Mouse (Mus musculus) urinary bladder, postnatal 25 days (tissue): Measurements from ENCODE around the gene Mrpl4.
"Not testable (repeated sequence)": the region's sequence is repeated elsewhere in the genome, so short reads cannot be mapped to it uniquely, and the experiment has no call there.

Experiments
- DNase-seq: peaks from one replicate; pipeline ENCODE4 v3.0.0; 2022; ENCODE audit warnings: low spot score

The Mrpl4 gene

GRCm38 (mm10) chr9:20986952-20987686, 15.4 kb upstream of the Mrpl4 start:
- DNase-seq: peak; percentile 32

- no peak for DNase-seq
These were observed 14.6 kb upstream of the Mrpl4 start for GRCm38 (mm10) chr9:20987953-20988352.

DNA sequence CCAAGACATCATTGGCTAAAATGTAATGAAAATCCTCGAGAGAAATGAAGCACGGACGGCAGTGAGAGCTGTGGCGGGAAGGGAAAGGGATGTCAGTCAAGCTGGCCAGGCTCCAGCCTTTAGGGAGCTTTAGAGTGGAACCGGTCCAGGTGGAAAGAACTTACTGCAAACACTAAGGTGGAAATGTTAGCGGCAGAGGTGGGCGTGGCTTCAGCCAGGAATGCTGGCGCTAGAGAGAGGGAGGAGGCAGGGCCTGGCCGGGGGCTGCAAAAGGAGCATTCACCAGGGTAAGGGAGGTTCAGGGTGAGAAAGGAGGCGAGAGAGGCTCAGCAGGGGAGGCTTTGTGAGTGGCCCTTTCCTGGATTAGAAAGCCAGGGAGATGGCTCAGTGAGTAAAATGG, 11.7 kb upstream of the Mrpl4 start:
- DNase-seq: peak; percentile 26

GRCm38 (mm10) chr9:20991587-20991986, 11.0 kb upstream of the Mrpl4 start:
- no peak for DNase-seq

DNA sequence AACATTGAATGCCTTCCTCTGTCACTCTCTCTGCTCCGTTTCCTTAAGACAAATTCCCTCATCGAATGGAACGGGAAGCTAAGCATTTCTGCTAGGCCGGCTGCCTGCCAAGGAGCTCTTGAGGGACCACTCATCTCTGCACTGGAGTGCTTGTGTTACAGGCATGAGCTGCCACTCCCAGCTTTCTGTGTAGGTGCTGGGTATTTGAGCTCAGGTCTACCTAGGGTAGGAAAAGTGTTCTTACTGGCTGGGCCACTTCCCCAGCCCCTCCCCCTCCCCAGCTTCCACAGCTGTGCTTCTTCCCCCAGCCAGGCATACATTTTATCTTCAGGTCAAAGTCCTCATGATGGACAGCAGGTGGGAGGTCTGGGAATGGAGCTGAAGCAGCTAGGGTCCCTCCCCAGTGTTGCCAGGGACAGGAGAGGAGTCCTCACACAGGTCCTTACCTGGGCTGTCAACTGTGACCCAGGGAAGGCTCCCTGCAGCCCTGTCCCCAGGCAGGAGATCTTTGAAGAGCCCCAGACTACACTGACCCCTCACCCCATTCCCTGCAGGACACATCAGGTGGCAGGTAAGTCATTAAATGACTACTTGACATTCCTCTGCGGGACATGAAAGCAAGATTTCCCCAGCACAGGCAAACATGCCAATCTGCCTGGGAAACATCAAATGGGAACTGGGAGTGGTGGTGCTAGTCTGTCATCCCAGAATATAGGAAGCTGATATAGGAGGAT, 9.2 kb upstream of the Mrpl4 start:
- no peak for DNase-seq

DNA sequence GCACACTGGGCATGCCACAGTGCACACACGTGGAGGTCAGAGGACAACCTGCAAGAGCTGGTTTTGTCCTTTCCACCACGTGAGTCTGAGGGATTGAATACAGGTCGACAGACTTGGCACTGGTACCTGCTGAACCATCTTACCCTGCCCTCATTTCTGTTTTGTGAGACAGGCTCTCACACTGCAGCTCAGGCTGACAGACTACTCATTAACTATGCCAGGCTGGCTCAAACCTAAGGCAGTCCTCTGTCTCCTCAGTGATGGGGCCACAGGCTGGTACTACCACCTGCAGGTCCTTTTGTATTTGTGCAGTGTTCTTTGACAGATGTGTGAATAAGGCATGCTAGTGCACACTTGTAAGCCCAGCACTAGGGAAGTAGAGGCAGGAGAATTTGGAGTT, 7.5 kb upstream of the Mrpl4 start:
- no peak for DNase-seq

DNA sequence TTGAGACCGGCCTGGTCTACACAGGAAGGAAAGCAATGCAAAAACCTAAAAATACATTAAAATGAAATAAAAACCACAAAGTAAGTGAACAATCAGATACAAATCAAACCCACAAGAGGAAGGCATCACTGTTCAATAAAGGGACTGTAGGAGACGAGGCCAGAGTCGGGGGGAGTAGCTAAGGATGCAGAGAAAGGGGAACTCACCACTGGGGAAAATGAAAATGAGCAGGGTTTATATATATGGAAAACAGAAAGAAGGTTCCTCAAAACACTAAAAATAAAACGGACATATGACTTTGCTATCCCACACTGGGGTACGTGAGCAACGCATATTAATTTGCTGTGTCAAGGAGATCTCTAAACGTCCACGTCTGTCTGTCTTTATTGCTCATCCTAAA, 5.5 kb upstream of the Mrpl4 start:
- no peak for DNase-seq

- not testable (repeated sequence) for DNase-seq
These were observed 4.2 kb upstream of the Mrpl4 start for GRCm38 (mm10) chr9:20998337-20998736.

DNA sequence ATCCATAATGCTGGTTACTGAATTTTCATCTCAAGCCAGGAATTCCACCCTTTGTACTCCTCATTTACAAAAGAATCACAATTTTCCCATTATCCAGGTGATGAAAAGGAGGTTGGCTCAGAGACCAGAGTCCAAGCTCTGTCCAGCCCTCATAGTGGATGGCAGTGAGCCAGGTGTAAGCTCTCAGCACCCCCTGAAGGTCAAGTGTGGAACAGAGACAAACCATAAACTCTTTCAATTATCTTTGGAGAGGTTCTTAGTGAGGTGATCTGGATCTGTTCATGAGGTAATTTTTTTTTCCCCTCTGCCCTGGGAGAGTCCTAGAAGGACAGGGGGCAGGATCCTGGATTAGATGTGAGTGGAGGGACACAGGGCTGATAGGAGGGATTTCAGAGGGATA, 1.7 kb upstream of the Mrpl4 start:
- no peak for DNase-seq

DNA sequence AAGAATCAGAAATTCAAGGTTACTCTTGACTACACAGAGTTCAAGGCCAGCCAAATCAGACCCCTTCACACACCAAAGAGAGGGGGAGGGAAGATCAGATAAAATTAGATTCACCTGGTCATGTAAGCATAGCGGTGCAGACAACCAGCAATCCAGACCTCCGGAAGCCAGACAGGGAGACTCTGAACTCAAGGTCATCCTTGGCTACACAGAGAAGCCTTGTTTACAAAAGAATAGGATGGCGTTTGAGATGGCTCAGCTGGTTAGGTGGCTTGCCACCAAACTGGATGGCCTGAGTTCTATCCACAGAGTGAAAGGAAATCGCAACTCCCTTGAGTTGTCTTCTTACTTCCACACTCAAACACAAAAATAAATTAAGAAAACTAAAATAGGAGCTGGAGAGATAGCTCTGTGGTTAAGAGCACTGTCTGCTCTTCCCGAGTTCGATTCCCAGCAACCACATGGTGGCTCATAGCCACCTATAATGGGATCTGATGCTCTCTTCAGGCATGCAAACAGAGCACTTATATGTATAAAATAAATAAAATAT, 812 bp upstream of the Mrpl4 start:
- DNase-seq: no peak

GRCm38 (mm10) chr9:21002270-21002626, 290 bp upstream of the Mrpl4 start:
- no peak for DNase-seq

DNA sequence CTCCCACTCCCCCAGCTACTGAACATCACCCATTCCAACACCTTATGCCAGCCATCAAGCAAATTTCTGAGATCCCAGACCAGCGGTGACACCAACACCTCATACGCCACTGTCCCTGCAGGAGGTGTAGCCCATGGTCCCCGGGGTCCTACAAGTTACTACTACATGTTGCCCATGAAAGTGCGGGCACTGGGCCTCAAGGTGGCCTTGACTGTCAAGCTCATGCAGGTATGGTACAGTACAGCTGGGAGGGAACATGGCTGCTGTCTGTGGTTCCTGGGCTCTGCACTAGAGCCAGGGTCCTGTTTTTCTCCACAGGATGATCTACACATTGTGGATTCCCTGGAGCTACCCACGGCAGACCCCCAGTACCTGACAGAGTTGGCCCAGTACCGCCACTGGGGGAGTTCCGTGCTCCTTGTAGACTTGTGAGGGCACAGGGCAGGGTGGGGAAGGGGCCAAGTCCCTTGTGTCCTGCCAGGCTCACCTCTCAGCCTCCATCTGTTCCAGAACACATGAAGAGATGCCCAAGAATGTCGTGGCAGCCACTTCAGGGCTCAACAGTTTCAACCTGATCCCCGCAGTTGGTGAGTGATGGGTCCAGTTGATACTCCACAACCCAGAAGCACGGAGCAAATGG, 4.9 kb downstream of the Mrpl4 start:
- no peak for DNase-seq

DNA sequence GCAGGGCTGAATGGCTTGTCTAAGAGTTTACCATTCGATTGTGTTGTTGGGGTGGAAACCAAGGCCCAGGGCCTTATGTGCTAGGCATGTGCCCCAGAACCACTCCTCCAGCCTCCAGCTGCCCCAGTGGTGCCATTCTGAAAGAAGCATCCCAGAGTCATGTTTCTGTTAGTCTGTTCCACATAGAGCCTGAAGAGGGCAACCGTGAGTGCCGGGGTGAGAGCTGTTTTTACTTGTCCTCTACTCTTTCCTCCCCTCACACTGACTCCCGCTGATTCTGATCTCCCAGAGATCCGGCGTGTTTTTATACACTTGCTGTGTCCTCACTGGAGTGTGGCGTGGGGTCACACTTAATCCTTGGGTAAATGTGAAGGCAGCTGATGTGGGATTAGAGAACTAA, 5.5 kb downstream of the Mrpl4 start:
- no peak for DNase-seq

DNA sequence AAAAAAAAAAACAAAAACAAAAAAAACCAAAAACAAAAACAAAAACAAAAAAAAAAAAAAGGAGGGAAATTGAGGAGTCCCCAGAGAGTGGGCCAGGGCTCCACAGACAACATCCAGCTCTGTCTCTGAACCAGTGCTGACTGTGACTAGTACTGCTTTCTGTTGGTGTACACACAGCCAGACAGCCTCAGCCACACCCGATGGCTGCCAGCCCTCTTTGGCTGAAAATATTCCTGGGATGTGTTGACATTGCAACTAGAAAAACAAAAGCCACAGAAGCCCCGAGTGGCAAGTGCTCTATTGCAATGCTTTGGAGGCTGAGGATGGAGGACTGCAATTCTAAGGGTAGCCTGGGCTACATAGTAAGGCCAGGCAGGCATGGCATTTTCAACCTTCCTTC, 7.8 kb downstream of the Mrpl4 start:
- no peak for DNase-seq

DNA sequence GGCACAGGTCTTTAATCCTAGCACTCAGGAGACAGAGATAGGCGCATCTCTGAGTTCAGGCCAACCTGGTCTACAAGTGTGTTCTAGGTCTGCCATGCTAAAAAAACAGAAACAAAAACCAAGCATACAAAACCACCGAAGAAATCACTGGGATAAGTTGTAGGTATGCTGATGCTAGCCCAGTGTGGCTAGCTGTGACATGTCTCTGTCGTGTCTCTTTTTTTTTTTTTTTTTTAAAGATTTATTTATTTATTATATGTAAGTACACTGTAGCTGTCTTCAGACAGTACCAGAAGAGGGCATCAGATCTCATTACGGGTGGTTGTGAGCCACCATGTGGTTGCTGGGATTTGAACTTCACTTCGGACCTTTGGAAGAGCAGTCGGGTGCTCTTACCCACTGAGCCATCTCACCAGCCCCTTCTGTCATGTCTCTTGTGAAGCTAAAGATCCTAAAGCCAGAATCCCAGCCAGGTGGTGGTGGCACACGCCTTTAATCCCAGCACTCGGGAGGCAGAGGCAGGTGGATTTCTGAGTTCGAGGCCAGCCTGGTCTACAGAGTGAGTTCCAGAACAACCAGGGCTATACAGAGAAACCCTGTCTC, 8.5 kb downstream of the Mrpl4 start:
- DNase-seq: not testable (repeated sequence)

- DNase-seq: no peak
These were observed 9.3 kb downstream of the Mrpl4 start for GRCm38 (mm10) chr9:21011846-21012312.

GRCm38 (mm10) chr9:21012368-21012767, 9.8 kb downstream of the Mrpl4 start:
- DNase-seq: no peak

- peak; percentile 61 for DNase-seq
These were observed 12.4 kb downstream of the Mrpl4 start for GRCm38 (mm10) chr9:21014691-21015570.

DNA sequence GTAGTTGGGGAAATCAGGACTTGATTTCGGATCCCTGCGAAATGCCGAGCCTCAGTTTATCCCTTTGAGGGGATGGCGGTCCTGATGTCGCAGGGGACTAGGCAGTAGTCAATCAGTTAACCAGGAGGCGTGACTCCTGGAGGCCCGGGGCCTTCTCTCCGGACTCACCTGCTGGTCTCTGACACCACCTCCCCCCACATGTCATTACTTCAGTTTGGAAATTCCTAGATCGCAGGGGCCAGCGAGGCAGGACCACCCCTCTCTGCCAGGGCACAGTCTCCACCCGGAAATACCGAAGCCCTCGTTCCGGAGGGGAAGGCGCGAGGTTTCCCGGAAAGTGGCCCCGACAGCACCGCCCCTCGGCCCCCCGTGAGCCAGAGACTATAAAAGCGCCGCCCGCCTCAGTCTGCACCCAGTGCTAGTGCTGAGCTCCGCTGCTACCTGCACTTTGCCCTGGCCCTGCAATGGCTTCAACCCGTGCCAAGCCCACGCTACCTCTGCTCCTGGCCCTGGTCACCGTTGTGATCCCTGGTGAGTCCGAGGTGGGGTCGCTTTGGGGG, 13.1 kb downstream of the Mrpl4 start, which contains the start of gene Icam1:
Icam1 (plus strand) TSS at position 415 of the 560 bp plus-strand sequence.
- peak; percentile 73 for DNase-seq

DNA sequence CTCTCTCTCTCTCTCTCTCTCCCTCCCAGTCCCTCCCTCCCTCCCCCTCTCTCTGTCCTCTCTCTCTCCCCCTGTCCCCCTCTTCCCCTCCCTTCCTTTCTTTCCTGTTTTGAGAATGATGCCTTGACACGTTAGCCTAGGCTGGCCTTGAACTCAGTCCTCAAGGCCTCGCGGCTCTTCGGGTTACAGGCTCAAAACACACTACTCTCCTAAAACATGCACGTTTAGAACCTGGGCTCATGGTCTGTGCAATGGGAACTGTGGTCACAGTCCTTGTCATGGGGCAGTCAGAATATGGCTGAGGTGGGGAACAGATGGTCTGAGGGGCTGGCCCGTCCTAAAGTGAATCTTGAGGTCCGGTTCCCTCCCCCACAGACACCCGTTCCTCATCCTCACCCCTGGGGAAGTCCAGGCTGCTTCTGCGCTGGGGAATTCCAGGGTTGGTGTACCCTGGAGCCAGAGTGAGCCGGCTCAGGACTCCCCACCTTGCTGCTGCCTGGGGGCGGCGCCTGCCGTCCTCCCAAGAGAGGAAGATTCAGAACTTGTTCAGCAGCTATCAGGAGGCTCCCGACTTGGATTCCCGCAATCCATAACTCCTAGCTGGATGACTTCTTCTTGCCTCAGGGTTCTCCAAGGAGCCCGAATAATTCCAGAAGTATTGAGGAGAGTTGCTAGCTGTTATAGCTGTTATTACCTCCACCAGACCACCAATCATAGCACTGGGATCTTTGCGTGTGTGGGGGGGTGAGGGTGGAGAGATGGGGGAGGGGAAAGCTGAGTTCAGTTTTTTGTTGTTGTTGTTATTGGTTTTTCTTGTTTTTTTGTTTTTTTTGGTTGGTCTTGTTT, 14.0 kb downstream of the Mrpl4 start:
- no peak for DNase-seq
